Mouse (Mus musculus): ENCODE measurements around the gene Nsun7. TPM values are rescaled to one million over a fixed set of nuclear protein-coding genes. Genes with fewer than 3 reads are reported as not detected.

Nsun7 gene
- total RNA-seq, 1 experiment from 2014 or later = 0.37 TPM

DNA sequence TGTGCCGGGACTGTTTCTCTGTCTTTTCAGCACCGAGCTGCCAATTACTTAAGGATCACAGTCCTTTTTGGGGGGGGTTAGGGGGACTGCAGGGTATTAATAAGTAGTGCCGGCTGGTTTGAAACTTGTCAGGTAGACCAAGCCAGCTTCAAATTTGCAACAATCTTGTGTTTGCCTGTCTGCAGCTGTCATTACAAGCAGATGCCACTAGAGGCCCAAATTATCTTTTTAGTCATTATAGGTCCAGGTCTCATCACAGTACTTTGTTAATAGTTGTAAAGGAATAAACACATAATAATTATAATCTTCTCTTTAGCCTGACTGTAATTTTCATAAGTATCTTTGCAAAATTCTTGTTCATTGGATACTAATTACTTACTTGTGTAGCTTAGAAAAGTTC, 14.7 kb downstream of the Nsun7 start:
- ATAC-seq (replicated peaks; ENCODE audit: low read depth, poor library complexity, severe bottlenecking) = no peak

DNA sequence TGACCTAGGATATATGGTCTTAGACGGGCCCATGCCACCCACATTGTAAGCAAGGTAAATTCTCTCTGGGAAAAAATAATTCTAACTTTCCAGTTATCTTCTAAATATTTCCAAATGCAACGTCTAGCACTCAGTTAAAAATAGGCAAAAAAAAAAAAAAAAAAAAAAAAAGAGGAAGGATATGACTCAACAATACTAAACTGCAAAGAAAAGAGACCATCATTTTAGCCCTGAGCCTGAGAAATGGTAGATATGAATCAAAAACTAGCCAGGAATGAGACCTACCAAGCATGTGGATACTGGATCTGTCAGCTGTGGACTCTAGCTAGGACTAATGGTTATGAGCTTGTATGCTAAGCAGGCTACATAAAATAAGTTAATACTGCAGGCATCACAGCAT, 20.0 kb downstream of the Nsun7 start:
- peak; percentile 80 for ATAC-seq (replicated peaks; ENCODE audit: low read depth, poor library complexity, severe bottlenecking)

DNA sequence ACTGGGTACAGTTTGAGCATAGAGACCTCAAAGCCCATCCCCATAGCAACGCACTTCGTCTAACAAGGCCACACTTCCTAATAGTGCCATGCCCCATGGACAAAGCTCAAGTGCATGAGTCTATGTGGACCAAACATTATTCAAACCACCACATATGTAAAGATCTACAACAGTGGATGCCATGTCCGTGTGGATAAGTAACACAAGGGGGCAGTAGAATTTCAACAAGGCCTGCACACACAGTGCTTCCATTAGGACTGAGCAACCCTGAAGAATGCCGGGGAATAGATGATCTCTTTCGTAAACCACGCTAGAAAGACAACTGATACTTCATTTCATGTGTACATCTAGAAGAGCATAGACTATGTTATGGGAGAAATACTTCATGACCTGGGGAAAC, 21.0 kb downstream of the Nsun7 start:
- no peak for ATAC-seq (replicated peaks; ENCODE audit: low read depth, poor library complexity, severe bottlenecking)

DNA sequence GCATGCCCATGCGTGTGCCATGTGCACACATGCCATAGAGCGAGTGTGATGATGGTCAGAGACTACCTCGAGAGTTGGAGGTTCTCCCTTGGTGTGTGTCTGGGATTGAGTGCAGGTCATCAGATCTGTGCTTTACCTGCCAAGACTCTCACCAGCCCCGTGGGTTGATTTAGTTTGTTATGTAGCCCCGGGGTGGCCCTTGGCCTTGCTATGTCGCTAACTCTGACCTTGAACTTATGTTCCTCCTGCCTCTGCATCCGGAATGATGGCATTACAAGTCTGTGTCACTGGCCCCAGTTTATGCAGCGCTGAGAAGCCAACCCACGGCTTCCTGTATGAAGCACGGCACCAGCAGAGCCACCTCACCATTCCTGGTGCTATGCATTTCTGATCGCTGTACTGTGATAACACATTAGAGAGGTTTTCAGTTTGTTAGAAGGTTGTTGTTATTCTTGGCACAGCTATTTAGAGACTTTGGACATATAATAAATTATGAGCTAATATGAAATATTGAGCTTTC, 34.5 kb downstream of the Nsun7 start:
- ATAC-seq (replicated peaks; ENCODE audit: low read depth, poor library complexity, severe bottlenecking) = peak; percentile 56

DNA sequence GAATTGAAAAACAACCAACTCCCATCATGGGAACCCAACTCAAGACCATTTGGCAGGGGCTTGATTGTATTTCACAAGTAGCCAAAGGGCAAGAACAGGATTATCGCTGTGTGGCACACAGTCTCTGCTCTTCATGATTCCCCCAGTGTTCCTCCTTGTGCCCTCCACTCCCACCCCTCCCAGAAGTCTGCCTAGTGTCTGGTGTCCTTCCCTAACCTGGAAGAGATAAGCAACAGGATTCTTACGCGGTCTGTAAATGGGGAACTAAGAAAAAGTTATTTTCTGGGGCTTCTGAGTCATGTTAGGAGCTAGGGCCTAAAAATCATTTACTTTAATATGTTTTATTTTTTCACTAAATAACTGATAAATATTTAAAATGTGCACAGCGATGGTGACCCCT, 35.3 kb downstream of the Nsun7 start:
- peak; percentile 54; the same call in 1 of the 2 replicates for ATAC-seq (replicated peaks; ENCODE audit: low read depth, poor library complexity, severe bottlenecking)

DNA sequence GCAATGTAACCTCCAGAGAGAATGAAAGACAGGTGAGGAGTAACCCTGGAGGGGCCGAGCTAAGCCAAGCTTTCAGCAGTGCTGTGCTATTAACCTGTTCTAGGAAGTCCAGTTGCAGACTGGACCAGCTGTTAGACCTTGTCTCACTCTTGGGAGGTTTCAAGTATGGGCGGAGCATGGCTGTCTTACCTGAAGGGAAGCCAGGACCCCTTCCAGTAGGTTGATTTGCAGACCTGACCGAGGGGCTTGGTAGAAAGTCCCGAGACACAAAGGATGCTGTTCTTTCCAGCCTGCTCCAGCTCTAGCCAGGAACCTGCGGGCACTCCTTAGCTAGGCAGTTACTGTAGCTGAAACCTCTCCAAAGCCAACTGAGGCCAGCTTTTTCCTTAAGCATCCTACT, 36.4 kb downstream of the Nsun7 start:
- no peak for ATAC-seq (replicated peaks; ENCODE audit: low read depth, poor library complexity, severe bottlenecking)

DNA sequence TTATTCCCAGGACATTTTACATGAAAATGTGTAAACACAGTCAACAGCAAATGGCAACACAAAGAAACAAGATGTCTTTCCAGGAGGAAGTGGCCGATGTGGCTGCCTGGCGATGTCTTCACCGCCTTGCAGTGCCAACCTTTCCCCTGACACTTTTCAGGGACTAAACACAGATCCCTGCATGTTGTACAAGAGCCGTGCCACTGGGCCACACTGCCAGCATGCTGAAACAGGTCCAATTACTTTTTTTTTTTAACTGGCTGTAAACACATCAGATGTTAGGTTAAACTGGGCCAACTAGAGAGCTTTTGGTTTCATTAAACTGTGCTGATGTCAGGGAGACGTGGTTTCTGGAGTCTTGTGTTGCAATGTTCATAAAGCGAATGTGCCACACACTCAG, 39.2 kb downstream of the Nsun7 start:
- ATAC-seq (replicated peaks; ENCODE audit: low read depth, poor library complexity, severe bottlenecking) = no peak

DNA sequence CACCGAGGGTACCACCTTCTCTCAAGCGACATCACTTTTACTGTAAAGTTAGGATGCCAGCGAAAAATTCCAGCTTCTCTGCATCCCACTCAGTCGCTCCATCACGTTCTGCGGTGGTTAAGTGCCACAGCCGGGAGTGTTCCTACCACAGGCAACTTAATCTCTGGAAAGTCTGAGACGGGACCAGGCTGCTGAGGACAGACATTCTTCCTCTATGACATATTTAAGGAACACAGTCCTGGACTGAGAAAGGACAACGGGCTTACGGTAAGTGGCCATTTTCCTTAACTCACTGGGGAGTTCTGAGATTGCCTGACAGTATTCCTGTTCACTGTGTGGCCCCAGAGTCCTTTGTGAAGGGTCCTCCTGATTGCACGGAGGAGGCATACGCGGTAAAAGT, 40.9 kb downstream of the Nsun7 start:
- ATAC-seq (replicated peaks; ENCODE audit: low read depth, poor library complexity, severe bottlenecking) = no peak

DNA sequence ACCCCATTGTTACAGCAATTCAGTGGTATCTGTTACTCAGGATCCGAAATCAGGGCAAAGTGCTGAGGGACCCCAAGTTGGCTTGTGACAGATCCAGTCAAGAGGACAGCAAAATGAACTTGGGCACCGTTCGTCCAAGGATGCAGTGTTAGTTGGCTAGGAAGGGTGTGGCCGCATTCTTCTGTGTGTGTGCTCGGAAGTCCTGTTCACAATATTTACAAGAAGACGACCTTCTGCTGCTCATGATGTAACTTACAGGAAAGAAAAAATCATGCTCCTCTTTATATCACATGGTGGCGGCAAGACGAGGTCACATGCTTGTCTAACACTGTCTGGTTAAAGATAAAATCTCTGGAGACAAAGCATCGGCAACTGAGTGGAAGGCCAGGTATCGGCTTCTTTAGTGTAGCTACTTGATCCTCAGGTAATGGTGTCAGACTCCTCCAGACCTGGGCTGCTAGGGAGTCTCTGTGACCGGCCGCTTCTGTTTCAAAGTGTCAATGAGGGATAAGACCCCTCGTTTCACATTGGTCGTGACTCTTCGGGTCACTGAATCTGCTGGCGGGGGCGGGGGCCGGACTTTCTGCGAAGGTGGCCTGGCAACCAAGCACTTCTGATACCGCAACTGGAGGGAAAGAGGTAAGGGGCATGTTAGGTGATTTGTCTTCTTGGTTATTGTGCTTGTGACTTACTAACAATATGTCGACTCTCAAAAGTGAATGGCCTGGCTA, 42.6 kb downstream of the Nsun7 start:
- ATAC-seq (replicated peaks; ENCODE audit: low read depth, poor library complexity, severe bottlenecking) = no peak

DNA sequence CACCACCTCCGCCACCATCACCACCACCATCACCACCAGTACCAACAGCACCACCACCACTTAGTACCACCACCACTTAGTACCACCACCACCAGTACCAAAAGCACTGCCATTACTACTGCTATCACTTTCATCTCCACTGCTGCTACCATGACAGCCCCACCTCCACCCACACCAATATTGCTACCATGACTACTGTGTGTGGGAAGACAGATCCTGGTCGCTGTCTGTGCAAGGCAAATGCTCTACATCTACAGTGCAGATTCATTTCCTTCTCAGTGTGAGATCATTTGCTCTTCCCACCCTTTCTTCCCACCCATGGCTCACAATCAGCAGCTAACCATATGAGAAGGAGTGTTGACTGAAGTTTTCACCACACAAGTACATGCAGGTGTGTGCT, 43.2 kb downstream of the Nsun7 start:
- ATAC-seq (replicated peaks; ENCODE audit: low read depth, poor library complexity, severe bottlenecking) = no peak

DNA sequence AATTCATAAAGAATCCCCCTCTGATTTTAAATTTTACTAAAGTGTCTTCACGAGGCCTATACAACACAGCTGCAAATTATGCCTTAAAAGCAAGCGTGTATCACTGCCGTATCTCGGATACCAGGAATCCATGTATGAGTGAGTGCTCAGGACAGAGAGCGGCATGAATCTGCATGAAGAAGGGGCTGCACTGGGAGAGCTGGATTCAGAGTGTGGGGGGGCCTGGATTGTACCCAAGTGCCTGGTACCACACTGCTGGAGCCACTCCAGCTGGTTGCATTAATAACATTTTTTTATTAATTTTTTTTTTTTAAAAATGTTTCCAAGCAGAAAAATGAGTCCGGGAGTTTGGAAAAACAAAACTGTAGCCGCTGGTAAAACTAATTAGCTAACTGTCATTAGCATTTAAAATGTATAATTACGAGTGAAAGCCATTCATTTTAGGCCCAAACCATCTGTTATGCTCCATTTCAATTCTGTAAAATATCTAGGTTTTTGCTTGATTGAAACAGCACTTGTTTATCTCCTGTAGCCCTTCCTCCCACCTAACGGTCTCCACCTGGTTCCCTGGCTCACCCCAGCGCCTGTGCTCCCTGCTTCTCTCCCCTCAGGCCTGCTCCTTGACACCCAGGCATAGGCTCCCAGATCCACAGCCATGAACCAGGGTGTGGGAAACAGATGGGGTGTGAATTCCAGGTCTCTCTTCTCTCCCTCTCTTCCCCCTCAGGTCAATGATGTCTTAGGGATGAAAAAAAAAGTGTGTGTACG, 44.8 kb downstream of the Nsun7 start:
- ATAC-seq (replicated peaks; ENCODE audit: low read depth, poor library complexity, severe bottlenecking) = no peak

DNA sequence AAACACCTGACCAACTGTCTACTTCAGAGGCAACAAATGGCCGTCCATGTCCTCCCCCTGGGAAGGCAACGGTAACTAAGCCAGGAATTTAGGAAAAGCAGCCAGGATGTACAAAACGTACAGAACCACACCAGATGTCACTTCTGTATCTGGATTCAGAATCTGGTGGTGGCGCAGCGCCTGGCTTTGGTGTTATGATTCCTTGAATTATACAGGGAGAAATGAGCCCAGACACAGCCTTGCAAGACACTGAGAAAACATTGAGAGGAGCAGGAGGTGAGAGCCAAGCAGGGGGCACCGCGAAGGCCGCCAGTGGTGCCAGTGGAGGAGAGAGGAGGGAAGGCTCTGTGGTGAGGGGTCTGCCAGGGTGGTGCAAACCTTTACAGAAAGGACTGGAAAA, 45.8 kb downstream of the Nsun7 start:
- ATAC-seq (replicated peaks; ENCODE audit: low read depth, poor library complexity, severe bottlenecking) = no peak

DNA sequence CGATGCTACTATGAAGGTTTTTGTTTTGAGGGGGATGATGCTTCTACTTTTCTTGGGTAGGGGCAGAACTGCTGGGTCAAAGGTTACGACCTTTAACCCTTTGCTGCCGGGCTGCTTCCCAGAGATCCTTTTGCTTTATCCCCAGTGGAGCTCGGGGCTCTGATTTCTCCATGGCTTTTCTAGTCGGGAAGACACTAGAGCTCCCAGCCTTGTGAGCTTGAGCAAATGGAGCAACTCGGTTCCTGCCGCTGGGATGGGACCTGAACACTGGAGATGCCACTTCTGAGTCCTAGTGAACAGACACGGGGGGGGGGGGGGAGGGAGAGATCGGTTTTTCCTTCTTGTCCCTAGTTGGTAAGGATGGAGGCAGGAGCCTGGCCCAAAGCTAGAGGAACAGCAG, 50.6 kb downstream of the Nsun7 start:
- ATAC-seq (replicated peaks; ENCODE audit: low read depth, poor library complexity, severe bottlenecking) = no peak

DNA sequence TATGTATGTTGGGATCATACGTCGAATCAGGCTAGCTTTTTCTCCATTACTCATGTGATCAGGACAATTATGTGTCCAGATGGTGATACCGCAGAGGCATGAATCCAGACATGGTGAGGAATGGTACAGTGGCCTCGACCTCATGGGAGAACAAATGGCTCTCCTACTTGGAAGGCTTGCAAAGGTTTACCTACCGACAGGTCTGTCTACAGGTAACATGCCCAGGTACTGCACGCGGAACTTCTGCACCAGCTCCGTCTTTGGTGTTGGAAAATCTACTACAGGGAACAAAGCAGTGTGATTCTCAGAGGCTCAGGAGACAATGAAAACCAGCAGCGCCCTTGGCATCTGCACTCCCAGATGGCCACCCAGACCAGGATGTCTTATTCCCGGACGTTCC, 51.1 kb downstream of the Nsun7 start:
- ATAC-seq (replicated peaks; ENCODE audit: low read depth, poor library complexity, severe bottlenecking) = no peak

DNA sequence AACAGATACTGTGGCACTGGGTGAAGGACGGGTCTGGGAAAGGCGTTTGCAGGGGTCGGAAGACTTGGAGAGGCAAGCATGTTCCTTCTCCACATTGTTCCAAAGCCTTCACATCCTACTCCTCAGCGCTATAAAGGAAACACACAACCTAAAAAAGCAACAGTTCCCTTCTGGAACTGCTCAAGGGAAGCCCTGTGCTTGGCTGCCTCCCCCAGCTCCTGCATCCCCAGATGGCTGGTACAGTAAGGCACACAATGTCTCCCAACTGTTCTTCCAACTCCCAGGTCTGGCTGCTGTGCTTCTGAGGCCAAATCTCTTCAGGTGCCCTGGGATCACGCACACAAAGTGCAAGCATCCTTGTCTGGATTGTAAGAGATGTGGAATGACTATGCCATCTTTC, 56.1 kb downstream of the Nsun7 start:
- ATAC-seq (replicated peaks; ENCODE audit: low read depth, poor library complexity, severe bottlenecking) = no peak

DNA sequence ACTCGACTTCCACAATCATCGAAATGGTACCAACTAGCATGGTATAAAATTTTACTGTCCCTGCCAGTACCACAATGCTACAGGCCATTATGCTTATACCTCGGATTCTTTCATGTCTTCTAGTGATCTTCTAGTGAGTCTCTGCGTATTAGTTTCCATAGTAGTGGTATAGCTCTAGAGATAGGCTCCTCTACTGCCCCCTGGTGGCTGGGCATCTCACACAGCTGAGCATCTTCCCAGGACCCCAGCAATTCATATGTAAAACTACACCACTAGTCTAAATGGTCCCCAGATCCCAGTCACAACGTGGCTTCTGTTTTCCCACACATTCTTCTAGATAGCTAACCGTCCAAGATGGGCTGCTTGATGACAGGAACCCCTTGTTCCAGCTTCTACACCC, 59.6 kb downstream of the Nsun7 start:
- ATAC-seq (replicated peaks; ENCODE audit: low read depth, poor library complexity, severe bottlenecking) = peak; percentile 55

DNA sequence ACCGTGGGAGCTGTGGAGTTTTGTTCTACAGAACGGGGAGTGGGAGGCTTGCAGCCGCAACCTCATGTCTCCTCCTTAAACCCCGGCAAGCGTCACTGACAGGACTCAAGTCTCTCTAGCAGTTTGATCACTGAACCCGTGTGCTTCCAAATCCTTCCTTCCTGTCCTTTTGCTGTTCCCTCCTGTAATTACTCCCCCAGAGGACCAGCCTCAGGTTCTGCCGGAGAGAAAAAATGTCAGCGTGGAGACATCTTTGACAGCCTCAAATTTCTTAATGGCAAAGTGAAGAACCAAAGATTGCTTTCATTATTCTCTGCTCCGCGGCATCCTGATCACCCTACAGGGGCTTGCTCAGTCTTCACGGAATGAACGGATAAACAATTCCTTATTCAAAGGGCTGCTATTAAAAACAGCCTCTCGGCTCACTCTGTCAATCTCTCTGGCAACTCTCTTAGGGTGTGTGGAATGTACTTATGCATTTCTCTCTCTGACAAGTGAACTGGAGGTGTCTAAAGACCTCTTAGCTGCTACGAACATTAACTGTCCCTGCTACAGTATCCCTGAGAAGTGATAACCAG, 60.2 kb downstream of the Nsun7 start:
- ATAC-seq (replicated peaks; ENCODE audit: low read depth, poor library complexity, severe bottlenecking) = no peak

DNA sequence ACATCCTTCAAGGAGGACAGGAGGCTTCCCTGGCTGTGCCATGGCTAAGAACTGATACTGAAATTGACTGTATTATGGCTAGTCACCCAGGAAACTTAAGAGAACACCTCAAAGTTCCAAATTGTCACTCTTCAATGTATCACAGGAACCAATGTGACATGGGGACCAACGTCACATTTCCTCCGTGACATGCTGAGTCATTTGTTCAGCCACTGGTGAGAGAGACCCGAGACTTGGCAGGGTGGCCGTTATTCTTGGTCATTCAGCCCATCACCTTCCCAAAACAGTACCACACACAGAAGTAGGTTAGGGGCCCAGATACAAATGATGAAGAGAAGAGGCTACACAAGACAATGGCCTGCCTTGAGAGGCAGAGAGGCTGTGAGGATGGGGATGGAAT, 63.4 kb downstream of the Nsun7 start:
- ATAC-seq (replicated peaks; ENCODE audit: low read depth, poor library complexity, severe bottlenecking) = peak; percentile 43

DNA sequence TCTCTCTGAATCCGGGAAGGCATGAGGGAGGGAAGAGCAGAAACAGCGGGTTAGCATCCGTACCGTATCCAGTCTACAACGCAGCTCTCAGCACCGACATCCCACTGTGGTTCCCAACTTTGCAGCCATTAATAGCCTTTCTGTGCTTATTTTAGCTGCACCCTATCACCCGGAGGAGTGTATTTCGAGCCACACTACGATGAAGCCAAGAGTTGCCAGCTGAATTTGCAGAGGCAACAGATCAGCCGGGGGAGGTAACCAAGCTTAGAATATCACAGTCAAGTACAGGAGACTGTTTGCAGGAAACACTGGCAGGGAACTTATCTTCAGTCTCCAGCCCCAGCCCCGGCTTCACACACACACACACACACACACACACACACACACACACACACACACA, 63.9 kb downstream of the Nsun7 start:
- ATAC-seq (replicated peaks; ENCODE audit: low read depth, poor library complexity, severe bottlenecking) = peak; percentile 70

DNA sequence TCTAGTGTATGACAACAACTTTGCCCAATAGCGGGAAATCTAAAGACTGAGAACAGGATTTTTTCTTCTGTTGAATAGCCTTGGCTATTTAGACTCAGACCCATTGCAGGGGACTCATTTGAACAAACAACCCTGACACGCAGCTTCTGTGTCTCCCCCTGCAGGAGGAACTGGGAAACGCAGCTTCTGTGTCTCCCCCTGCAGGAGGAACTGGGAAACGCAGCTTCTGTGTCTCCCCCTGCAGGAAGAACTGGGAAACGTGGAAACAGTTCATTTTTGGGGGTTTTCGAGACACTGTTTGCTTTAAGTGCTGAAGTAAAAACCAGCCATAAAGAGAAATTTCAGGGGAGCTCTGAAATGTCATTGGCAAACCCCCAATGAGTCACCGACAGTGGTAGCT, 66.7 kb downstream of the Nsun7 start:
- no peak for ATAC-seq (replicated peaks; ENCODE audit: low read depth, poor library complexity, severe bottlenecking)

All from common myeloid progenitor, adult 5-6 weeks (primary cell).